ENCODE assay signal across 9 mouse cellular contexts in genomic region chr14:54995457-54996138, GRCm38 (mm10). TPM values are rescaled to one million over a fixed set of nuclear protein-coding genes. Genes with fewer than 3 reads are reported as not detected.
DNase-seq lines count a peak whose midpoint lies in the region; ATAC-seq and TF ChIP-seq lines count a peak whose summit lies in the region.
"Had no signal": no experiment of that assay in that cellular context is flagged by ENCODE, and none has a peak within 500 bp of the region (broad histone marks: within the 10 kb centered on the region; RNA-seq: fewer than 3 reads in every experiment).

No protein-coding gene starts in this region.

- no peaks in the 10 kb centered on the region for H3K27me3 ChIP-seq in embryonic facial prominence, embryonic 12.5 days
- no peaks in the 10 kb centered on the region for H3K27me3 ChIP-seq in hindbrain, embryonic 12.5 days
- no peaks in the 10 kb centered on the region for H3K27me3 ChIP-seq in midbrain, embryonic 11.5 days (ENCODE audit: control insufficient read depth, insufficient read depth, low read length)
- no peaks in the 10 kb centered on the region for H3K27me3 ChIP-seq in lung, postnatal 0 days (replicated peaks; ENCODE audit: insufficient read depth, low read length)

- no peak overlapping the region for H3K9ac ChIP-seq in embryonic facial prominence, embryonic 12.5 days
- peak overlapping the region; percentile 35; the same call in 1 of the 2 replicates for H3K9ac ChIP-seq in hindbrain, embryonic 12.5 days
- H3K9ac ChIP-seq in midbrain, embryonic 11.5 days (ENCODE audit: low read length) = peak overlapping the region; percentile 59
- no peak overlapping the region for H3K9ac ChIP-seq in lung, postnatal 0 days (replicated peaks; ENCODE audit: low read depth)

- ATAC-seq in embryonic facial prominence, embryonic 12.5 days (ENCODE audit: insufficient number of reproducible peaks, insufficient read depth, low FRiP score, low TSS enrichment) = peak; percentile 19; the same call in 1 of the 2 replicates
- peak; percentile 55 for ATAC-seq in hindbrain, embryonic 12.5 days (ENCODE audit: low FRiP score)
- peak; percentile 78 for ATAC-seq in midbrain, embryonic 11.5 days (ENCODE audit: low FRiP score)
- ATAC-seq in activated CD4-positive, CD25-positive, alpha-beta regulatory T cell, adult 4 months = no peak
- no peak for ATAC-seq in lung, postnatal 0 days

- no peak overlapping the region for H3K4me2 ChIP-seq in embryonic facial prominence, embryonic 12.5 days (replicated peaks)
- no peak overlapping the region for H3K4me2 ChIP-seq in hindbrain, embryonic 12.5 days (replicated peaks)
- peak overlapping the region; percentile 19; the same call in 1 of the 2 replicates for H3K4me2 ChIP-seq in midbrain, embryonic 11.5 days
- no peak overlapping the region for H3K4me2 ChIP-seq in lung, postnatal 0 days (replicated peaks; ENCODE audit: low read depth, low read length)

- peak overlapping the region; percentile 75 for H3K27ac ChIP-seq in embryonic facial prominence, embryonic 12.5 days
- H3K27ac ChIP-seq in hindbrain, embryonic 12.5 days = peak overlapping the region; percentile 67
- H3K27ac ChIP-seq in midbrain, embryonic 11.5 days (ENCODE audit: low read depth, low read length) = peak overlapping the region; percentile 89
- H3K27ac ChIP-seq in lung, postnatal 0 days (ENCODE audit: low read length) = no peak overlapping the region

- peak; percentile 11 for DNase-seq in Muller cell, postnatal 12 days (ENCODE audit: inconsistent ontology term)
- DNase-seq in midbrain, embryonic 11.5 days (ENCODE audit: low spot score, missing footprints) = peak; percentile 96
- DNase-seq in kidney, postnatal 4 days = no peak
- no peak for DNase-seq in lung, adult 2 months
- no peak for DNase-seq in lung, postnatal 0 days (ENCODE audit: low spot score)

- H3K4me3 ChIP-seq in embryonic facial prominence, embryonic 12.5 days = no peak overlapping the region
- no peak overlapping the region for H3K4me3 ChIP-seq in hindbrain, embryonic 12.5 days
- no peak overlapping the region for H3K4me3 ChIP-seq in midbrain, embryonic 11.5 days (ENCODE audit: low read depth, low read length)
- no peak overlapping the region for H3K4me3 ChIP-seq in lung, adult 2 months (replicated peaks; ENCODE audit: extremely low read depth, low read depth, low read length)
- H3K4me3 ChIP-seq in lung, postnatal 0 days (ENCODE audit: low read depth, low read length) = no peak overlapping the region

- H3K9me3 ChIP-seq in embryonic facial prominence, embryonic 12.5 days = no peaks in the 10 kb centered on the region
- H3K9me3 ChIP-seq in hindbrain, embryonic 12.5 days (replicated peaks) = no peaks in the 10 kb centered on the region
- H3K9me3 ChIP-seq in midbrain, embryonic 11.5 days (ENCODE audit: control insufficient read depth, low read length) = no peaks in the 10 kb centered on the region
- no peaks in the 10 kb centered on the region for H3K9me3 ChIP-seq in lung, postnatal 0 days (ENCODE audit: low read length)

- TF ChIP-seq EP300 in lung, postnatal 0 days (IDR thresholded peaks at IDR 0.05) = no peak

- H3K36me3 ChIP-seq in embryonic facial prominence, embryonic 12.5 days = no peaks in the 10 kb centered on the region
- no peaks in the 10 kb centered on the region for H3K36me3 ChIP-seq in hindbrain, embryonic 12.5 days
- no peaks in the 10 kb centered on the region for H3K36me3 ChIP-seq in midbrain, embryonic 11.5 days (ENCODE audit: control insufficient read depth, insufficient read depth, low read length)
- no peaks in the 10 kb centered on the region for H3K36me3 ChIP-seq in lung, postnatal 0 days (ENCODE audit: insufficient read depth, low read length)

- TF ChIP-seq CTCF in lung, adult 2 months (IDR thresholded peaks at IDR 0.05; ENCODE audit: insufficient read depth, low read length) = no peak
- no peak for TF ChIP-seq CTCF in lung, postnatal 0 days (IDR thresholded peaks at IDR 0.05)

- WGBS in embryonic facial prominence, embryonic 12.5 days = 38% methylated on average over 14 of the region's 14 CpGs
- WGBS in hindbrain, embryonic 12.5 days = 41% methylated on average over 14 of the region's 14 CpGs
- WGBS in midbrain, embryonic 11.5 days = 17% methylated on average over 14 of the region's 14 CpGs
- 66% methylated on average over 14 of the region's 14 CpGs for WGBS in lung, adult 2 months
- WGBS in lung, postnatal 0 days = 55% methylated on average over 14 of the region's 14 CpGs

- H3K4me1 ChIP-seq in embryonic facial prominence, embryonic 12.5 days = peaks cover 28% of the 10 kb centered on the region
- peaks cover 28% of the 10 kb centered on the region for H3K4me1 ChIP-seq in hindbrain, embryonic 12.5 days
- H3K4me1 ChIP-seq in midbrain, embryonic 11.5 days (ENCODE audit: control insufficient read depth, insufficient read depth, low read length) = peaks cover 32% of the 10 kb centered on the region
- no peaks in the 10 kb centered on the region for H3K4me1 ChIP-seq in lung, adult 2 months (ENCODE audit: control insufficient read depth, insufficient read depth, low read length)
- no peaks in the 10 kb centered on the region for H3K4me1 ChIP-seq in lung, postnatal 0 days (ENCODE audit: insufficient read depth, low read depth, low read length)

- TF ChIP-seq POLR2A in lung, adult 2 months (IDR thresholded peaks at IDR 0.05; ENCODE audit: borderline replicate concordance, extremely low read depth, low read depth, low read length) = no peak

RNA-seq across cellular contexts. Expression of gene Myh7, which starts 1.2 kb away (rescaled TPM):
- polyA plus RNA-seq in embryonic facial prominence, embryonic 12.5 days (2016; fragmentation: Nextera tagmentation; extraction: Ambion mirVana) = 7.6 and 8.3 TPM in 2 replicates
- 4.9 and 9.1 TPM in 2 replicates for polyA plus RNA-seq in hindbrain, embryonic 12.5 days (2016; fragmentation: Nextera tagmentation; extraction: Ambion mirVana)
- 0.52 and 1.1 TPM in 2 replicates for polyA plus RNA-seq in midbrain, embryonic 11.5 days (2014; fragmentation: Nextera tagmentation; extraction: Ambion mirVana)
- not detected for polyA plus RNA-seq in activated CD4-positive, CD25-positive, alpha-beta regulatory T cell, adult 4 months (2017; shearing (Covaris generic))
- polyA plus RNA-seq in lung, adult 2 months (2012; rRNA removed) = 8.0 and 13.3 TPM in 2 replicates
- polyA plus RNA-seq in lung, postnatal 0 days (2015; fragmentation: Nextera tagmentation; extraction: Ambion mirVana) = 16.4 and 19.1 TPM in 2 replicates

RNA-seq across cellular contexts. Expression of gene Gm17428, which starts 18.9 kb away (rescaled TPM):
- not detected in 2 replicates for polyA plus RNA-seq in embryonic facial prominence, embryonic 12.5 days (2016; fragmentation: Nextera tagmentation; extraction: Ambion mirVana)
- not detected in 2 replicates for polyA plus RNA-seq in hindbrain, embryonic 12.5 days (2016; fragmentation: Nextera tagmentation; extraction: Ambion mirVana)
- polyA plus RNA-seq in midbrain, embryonic 11.5 days (2014; fragmentation: Nextera tagmentation; extraction: Ambion mirVana) = not detected in 2 replicates
- polyA plus RNA-seq in activated CD4-positive, CD25-positive, alpha-beta regulatory T cell, adult 4 months (2017; shearing (Covaris generic)) = not detected
- not detected in 2 replicates for polyA plus RNA-seq in lung, adult 2 months (2012; rRNA removed)
- not detected in 2 replicates for polyA plus RNA-seq in lung, postnatal 0 days (2015; fragmentation: Nextera tagmentation; extraction: Ambion mirVana)
- polyA plus RNA-seq: large intestine, adult 2 months had no signal

RNA-seq across cellular contexts. Expression of gene Ngdn, which starts 19.7 kb away (rescaled TPM):
- polyA plus RNA-seq in embryonic facial prominence, embryonic 12.5 days (2016; fragmentation: Nextera tagmentation; extraction: Ambion mirVana) = 79.9 and 81.3 TPM in 2 replicates
- 63.2 and 63.4 TPM in 2 replicates for polyA plus RNA-seq in hindbrain, embryonic 12.5 days (2016; fragmentation: Nextera tagmentation; extraction: Ambion mirVana)
- polyA plus RNA-seq in midbrain, embryonic 11.5 days (2014; fragmentation: Nextera tagmentation; extraction: Ambion mirVana) = 85.0 and 85.9 TPM in 2 replicates
- polyA plus RNA-seq in activated CD4-positive, CD25-positive, alpha-beta regulatory T cell, adult 4 months (2017; shearing (Covaris generic)) = 100 to 1,000 TPM; 158 to 174 TPM
- 12.7 and 17.0 TPM in 2 replicates for polyA plus RNA-seq in lung, adult 2 months (2012; rRNA removed)
- 59.1 and 62.8 TPM in 2 replicates for polyA plus RNA-seq in lung, postnatal 0 days (2015; fragmentation: Nextera tagmentation; extraction: Ambion mirVana)

RNA-seq across cellular contexts. Expression of gene Myh6, which starts 28.9 kb away (rescaled TPM):
- polyA plus RNA-seq in embryonic facial prominence, embryonic 12.5 days (2016; fragmentation: Nextera tagmentation; extraction: Ambion mirVana) = 2.2 and 3.2 TPM in 2 replicates
- polyA plus RNA-seq in hindbrain, embryonic 12.5 days (2016; fragmentation: Nextera tagmentation; extraction: Ambion mirVana) = 0.81 and 1.4 TPM in 2 replicates
- 0.51 TPM in 1 of 2 replicates, not detected in the other for polyA plus RNA-seq in midbrain, embryonic 11.5 days (2014; fragmentation: Nextera tagmentation; extraction: Ambion mirVana)
- not detected for polyA plus RNA-seq in activated CD4-positive, CD25-positive, alpha-beta regulatory T cell, adult 4 months (2017; shearing (Covaris generic))
- 82.5 and 128 TPM in 2 replicates for polyA plus RNA-seq in lung, adult 2 months (2012; rRNA removed)
- 61.0 and 79.5 TPM in 2 replicates for polyA plus RNA-seq in lung, postnatal 0 days (2015; fragmentation: Nextera tagmentation; extraction: Ambion mirVana)

RNA-seq across cellular contexts. Expression of gene Cmtm5, which starts 59.5 kb away (rescaled TPM):
- polyA plus RNA-seq in embryonic facial prominence, embryonic 12.5 days (2016; fragmentation: Nextera tagmentation; extraction: Ambion mirVana) = 6.2 and 9.5 TPM in 2 replicates
- polyA plus RNA-seq in hindbrain, embryonic 12.5 days (2016; fragmentation: Nextera tagmentation; extraction: Ambion mirVana) = 5.2 and 6.3 TPM in 2 replicates
- 0.19 and 0.71 TPM in 2 replicates for polyA plus RNA-seq in midbrain, embryonic 11.5 days (2014; fragmentation: Nextera tagmentation; extraction: Ambion mirVana)
- under 1 TPM in 1 of 2 experiments, not detected in 1; 0.50 TPM for polyA plus RNA-seq in activated CD4-positive, CD25-positive, alpha-beta regulatory T cell, adult 4 months (2017; shearing (Covaris generic))
- 0.69 and 2.2 TPM in 2 replicates for polyA plus RNA-seq in lung, adult 2 months (2012; rRNA removed)
- 0.21 and 0.40 TPM in 2 replicates for polyA plus RNA-seq in lung, postnatal 0 days (2015; fragmentation: Nextera tagmentation; extraction: Ambion mirVana)

Comparison
In these comparisons a context has a peak if more than half of its experiments do, and no peak if none do; other contexts are left out.
1. DNase-seq: peak in Muller cell, postnatal 12 days (single experiment) and midbrain, embryonic 11.5 days (single experiment); none in kidney, postnatal 4 days (0 of 2), lung, adult 2 months (single experiment) and lung, postnatal 0 days (single experiment).
2. ATAC-seq: peak in embryonic facial prominence, embryonic 12.5 days (single experiment), hindbrain, embryonic 12.5 days (single experiment) and midbrain, embryonic 11.5 days (single experiment); none in activated CD4-positive, CD25-positive, alpha-beta regulatory T cell, adult 4 months (single experiment) and lung, postnatal 0 days (single experiment).
3. H3K9ac ChIP-seq: peak in hindbrain, embryonic 12.5 days (single experiment) and midbrain, embryonic 11.5 days (single experiment); none in embryonic facial prominence, embryonic 12.5 days (single experiment) and lung, postnatal 0 days (single experiment).